Mouse (Mus musculus) cerebellum, postnatal 4 days (tissue): Measurements from ENCODE around the gene Atg13.

Experiments used
- DNase-seq, 2 experiments: peaks; one replicate each; pipeline ENCODE4 v3.0.0; 2022; ENCODE audit warnings: low spot score in 2 of 2, mixed read lengths in 1 of 2

Gene Atg13

GRCm38 (mm10) chr2:91649152-91649551, 61.2 kb downstream of the Atg13 start:
- DNase-seq = peak in 1 of 2 experiments; percentile 14

- DNase-seq = peak in 1 of 2 experiments; percentile 72
Observed at GRCm38 (mm10) chr2:91646733-91647132, 63.6 kb downstream of the Atg13 start.

- no peak for DNase-seq
Observed at GRCm38 (mm10) chr2:91645811-91646210, 64.6 kb downstream of the Atg13 start.

- DNase-seq = no peak
Observed at GRCm38 (mm10) chr2:91645354-91645753, 65.0 kb downstream of the Atg13 start.

- no peak for DNase-seq
Observed at GRCm38 (mm10) chr2:91644021-91644420, 66.4 kb downstream of the Atg13 start.

GRCm38 (mm10) chr2:91642825-91643415, 67.5 kb downstream of the Atg13 start:
- DNase-seq = no peak

- DNase-seq = no peak
Observed at GRCm38 (mm10) chr2:91638931-91639330, 71.4 kb downstream of the Atg13 start.

- no peak for DNase-seq
Observed at GRCm38 (mm10) chr2:91636727-91637338, 73.5 kb downstream of the Atg13 start.

GRCm38 (mm10) chr2:91636229-91636628, 74.1 kb downstream of the Atg13 start, which contains the start of gene F2:
Gene F2 (minus strand): TSS chr2:91636414.
- DNase-seq = no peak

- no peak for DNase-seq
Observed at GRCm38 (mm10) chr2:91635486-91635885, 74.9 kb downstream of the Atg13 start.

- no peak for DNase-seq
Observed at GRCm38 (mm10) chr2:91634841-91635240, 75.5 kb downstream of the Atg13 start.

- no peak for DNase-seq
Observed at GRCm38 (mm10) chr2:91633334-91633977, 76.9 kb downstream of the Atg13 start.

- no peak for DNase-seq
Observed at GRCm38 (mm10) chr2:91632316-91632715, 78.1 kb downstream of the Atg13 start.

- no peak for DNase-seq
Observed at GRCm38 (mm10) chr2:91631826-91632225, 78.5 kb downstream of the Atg13 start.

GRCm38 (mm10) chr2:91630384-91630783, 80.0 kb downstream of the Atg13 start:
- DNase-seq = no peak

GRCm38 (mm10) chr2:91629682-91630081, 80.7 kb downstream of the Atg13 start:
- DNase-seq = no peak

- no peak for DNase-seq
Observed at GRCm38 (mm10) chr2:91628171-91628570, 82.2 kb downstream of the Atg13 start.

GRCm38 (mm10) chr2:91627486-91627885, 82.9 kb downstream of the Atg13 start:
- DNase-seq = no peak
